Mouse (Mus musculus): ENCODE data around the gene Mrps35. TPM values are rescaled to one million over a fixed set of nuclear protein-coding genes. Genes with fewer than 3 reads are reported as not detected.

Gene Mrps35
- total RNA-seq (2021), result 100 to 1,000 TPM; 170 to 189 TPM
- long read RNA-seq, experiment 1, full-length matches to known transcripts, result 109 of 132 reads
- long read RNA-seq, experiment 1, partial matches to known transcripts, result 17 of 132 reads
- long read RNA-seq, experiment 1, other reads (novel, unspliced or antisense), result 6 of 132 reads
- long read RNA-seq, experiment 2, full-length matches to known transcripts, result 81 of 103 reads
- long read RNA-seq, experiment 2, partial matches to known transcripts, result 11 of 103 reads
- long read RNA-seq, experiment 2, other reads (novel, unspliced or antisense), result 11 of 103 reads

DNA sequence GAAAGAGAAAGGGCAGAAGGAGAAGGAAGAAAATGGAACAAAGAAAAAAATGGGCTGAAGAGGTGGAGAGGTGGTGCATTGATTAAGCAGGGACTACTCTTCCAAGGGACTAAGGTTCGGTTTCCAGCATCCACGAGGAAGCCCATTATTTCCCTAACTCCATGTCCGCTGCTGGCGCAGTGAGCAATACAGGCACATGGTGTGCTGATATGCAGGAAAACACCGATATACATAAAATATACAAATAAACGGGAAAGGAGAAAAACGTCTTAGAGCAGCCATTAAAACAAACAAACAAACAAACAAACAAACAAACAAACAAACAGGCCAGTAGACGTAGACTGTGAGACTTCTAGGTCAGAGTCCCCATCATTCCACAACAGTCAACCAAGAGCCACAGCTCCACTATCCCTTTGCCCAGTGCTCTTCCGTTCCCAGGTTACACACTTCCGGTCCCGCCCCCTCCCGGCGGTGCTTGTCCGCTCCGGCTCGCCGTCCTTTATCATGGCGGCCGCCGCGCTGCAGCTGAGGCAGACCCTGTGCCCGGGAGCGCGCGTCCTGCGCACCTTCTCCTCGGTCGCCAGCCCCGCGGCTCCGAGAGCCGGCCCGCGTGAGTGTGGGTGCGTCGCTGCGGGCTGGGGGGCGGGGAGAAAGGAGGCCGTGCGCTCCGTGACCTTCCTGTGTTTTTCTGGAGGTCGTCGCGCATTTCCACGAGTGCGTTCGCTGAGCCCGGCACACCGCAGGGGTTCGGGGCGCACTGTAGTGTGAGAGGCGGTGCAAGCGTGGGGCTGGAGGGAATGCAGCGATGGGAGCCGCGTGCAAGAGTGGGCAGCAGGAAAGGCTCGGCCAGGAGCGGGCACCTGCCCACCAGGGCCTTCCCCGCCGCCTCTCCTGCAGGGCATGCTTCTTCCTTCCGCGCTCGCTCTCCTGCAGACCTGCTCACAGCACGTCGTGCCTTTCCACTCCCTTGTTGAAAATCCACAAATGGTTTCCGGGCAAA, at the start of gene Mrps35:
TSS of gene Mrps35 (plus strand) at position 474 of the 1,000 bp plus-strand sequence.
- DNase-seq, result peak; percentile 92 to 95

DNA sequence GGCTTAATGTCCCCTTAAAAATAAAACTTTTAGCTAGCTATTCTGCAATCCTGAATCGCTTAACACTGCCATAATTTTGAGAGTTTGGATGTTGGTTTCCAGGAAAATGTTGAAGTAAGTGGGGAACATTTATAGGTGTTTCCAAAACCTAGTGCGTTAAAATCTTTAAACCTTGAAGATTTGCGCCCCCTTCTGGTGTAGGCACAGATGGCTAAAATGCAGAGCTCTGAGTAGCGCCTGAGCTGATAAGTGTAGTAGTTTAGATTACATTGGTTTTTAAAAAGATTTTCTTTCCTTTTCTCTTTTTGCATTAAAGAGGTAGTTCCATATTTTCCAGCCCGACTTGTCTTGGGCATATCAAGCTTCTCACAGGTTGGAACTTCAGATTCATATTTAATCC, 48.3 kb upstream of the Mrps35 start:
- DNase-seq, result peak; percentile 55 to 86

DNA sequence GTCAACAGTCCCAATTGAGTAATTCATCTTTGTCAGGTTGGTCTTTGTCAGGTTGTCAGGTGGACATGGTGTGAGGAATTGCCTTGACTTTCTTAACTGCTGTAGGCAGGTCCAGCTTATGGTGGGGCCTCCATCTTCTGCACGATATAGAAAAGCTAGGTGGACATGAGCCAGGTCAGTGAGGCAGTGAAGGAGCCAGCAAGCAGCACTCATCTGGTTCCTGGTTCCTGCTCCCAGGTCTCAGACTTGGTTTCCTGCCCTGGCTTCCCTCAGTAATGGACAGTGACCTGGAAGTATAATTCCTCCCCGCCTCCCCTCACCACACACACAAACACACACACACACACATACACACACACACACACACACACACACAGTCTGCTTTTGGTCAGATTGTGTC, 47.2 kb upstream of the Mrps35 start:
- no peak for DNase-seq

DNA sequence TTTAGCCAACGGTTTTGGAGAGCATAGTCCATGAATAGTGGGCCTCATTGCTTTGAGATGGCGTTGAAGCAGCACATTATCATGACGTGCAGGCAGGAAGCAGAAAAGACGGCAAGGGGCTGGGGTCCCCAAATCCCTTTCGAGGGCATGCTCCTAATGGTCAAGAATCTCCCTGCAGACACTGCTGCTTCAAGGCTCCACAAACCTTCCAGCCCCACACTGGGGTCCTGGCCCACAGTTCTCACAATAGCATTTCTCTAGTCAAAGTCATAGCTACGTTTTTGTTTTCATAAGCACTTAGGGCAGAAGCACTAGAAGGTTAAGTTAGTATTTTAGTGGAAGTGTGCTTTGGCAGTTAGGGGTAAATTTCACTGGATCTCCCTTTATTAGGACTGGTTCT, 46.7 kb upstream of the Mrps35 start:
- no peak for DNase-seq

DNA sequence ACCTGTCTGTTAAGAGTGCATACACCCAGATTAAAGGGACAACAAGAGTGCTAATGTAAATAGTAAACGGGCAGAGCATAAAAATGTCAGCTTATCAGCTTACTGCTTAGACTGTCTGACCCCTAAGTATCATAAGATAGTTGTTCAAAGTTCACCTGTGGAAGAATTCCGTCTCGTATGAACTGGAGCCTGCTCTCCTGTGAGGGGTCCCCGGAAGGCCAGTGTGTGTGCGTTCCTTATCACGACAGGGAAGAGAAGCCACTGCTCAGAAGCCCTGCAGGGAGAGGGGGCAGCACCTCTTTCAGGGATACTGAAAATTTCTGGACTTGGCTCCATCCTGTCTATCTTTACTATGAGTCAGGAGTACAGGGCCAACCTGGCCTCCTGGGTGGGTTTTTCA, 45.6 kb upstream of the Mrps35 start:
- DNase-seq, result no peak

DNA sequence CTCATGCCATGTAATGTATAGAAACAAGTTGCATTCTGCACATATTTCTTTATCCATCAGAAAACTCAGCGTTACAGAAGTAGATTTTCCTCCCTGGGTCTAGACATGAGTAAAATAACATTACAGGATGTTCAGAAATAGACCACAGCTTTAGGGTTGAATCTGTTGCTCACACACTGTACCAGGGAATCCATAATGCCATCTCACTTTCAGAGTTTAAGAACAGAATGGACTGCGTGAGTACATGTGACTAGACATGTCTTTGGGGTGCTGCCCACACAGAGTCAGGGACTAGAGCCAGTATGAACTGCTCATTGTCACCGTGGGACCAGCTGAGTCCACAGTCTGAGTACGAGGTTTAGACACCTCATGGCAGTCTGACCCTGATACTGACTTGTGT, 43.9 kb upstream of the Mrps35 start:
- DNase-seq, result no peak

DNA sequence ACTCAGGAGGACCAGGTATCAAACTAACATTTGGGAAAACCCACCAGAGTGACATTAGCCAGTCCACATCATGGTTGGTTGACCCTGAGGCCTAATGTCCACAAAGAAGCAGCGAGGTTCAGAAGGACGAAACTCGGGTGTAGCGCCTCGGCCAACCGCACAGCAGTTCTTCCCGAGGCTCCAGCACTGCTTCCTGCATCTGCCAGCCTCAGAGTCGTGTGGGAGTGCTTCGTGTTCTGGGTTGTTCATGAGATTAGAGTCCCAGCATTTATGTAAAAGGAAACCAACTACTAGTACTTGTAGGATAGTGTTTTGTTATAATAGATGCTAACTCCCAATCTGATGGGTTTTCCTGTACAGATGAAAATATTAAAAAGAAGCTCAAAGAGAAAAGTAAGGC, 43.3 kb upstream of the Mrps35 start:
- DNase-seq, result no peak

DNA sequence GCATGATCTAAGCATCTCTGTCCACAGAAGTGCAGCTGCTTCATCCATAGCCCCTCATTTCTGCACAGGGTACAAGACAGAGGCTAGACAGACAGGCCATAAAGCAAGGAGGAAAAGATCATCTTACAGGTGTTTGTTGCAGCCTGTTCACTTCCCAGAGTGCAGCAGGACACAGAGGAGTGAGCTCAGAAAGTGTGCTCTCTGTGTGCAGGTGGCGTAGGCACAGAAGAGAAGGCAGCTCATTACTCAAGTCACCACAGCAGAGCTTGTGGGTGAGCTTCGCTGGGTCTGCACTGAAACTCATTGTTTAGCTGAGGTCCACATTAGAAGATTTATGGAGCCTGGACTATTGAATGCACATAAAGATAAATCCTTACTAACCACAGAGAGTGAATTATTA, 42.8 kb upstream of the Mrps35 start:
- no peak for DNase-seq

DNA sequence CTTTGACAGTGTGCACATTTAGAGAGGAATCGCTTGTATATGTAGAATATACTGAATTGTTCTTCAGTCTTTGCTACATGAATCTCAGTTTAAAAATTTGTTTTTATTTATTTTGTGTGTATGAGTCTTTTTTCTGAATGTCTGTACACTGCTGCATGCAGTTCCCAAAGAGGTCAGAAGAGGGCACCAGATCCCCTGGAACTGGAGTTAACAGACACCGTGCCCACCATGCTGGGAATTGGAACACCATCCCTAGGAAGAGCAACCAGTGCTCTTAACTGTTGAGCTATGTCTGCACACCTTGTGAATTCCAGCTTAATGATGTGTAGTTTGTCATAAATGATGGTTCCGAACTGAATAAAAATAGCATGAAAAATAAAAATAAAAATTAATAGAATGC, 34.4 kb upstream of the Mrps35 start:
- DNase-seq, result peak in 1 of 2 experiments; percentile 75

DNA sequence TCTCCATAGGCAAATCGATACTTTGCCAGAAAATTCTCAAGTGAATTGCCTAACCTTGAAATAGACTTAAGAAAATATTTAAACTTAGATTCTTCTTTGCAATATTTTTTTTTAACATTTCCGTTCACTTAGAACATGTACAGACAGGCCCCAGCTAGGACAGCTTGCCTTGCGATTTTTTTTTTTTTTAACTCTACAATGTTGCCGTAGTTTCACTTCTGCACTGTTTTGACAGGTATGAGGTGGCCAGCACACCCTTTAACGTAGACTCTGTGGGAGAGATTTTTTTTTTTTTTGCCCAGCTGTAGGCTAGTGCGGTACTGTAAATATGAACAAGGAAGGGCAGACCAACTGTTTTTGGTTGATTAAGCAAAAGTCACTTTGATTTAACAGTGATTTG, 32.2 kb upstream of the Mrps35 start:
- DNase-seq, result no peak

DNA sequence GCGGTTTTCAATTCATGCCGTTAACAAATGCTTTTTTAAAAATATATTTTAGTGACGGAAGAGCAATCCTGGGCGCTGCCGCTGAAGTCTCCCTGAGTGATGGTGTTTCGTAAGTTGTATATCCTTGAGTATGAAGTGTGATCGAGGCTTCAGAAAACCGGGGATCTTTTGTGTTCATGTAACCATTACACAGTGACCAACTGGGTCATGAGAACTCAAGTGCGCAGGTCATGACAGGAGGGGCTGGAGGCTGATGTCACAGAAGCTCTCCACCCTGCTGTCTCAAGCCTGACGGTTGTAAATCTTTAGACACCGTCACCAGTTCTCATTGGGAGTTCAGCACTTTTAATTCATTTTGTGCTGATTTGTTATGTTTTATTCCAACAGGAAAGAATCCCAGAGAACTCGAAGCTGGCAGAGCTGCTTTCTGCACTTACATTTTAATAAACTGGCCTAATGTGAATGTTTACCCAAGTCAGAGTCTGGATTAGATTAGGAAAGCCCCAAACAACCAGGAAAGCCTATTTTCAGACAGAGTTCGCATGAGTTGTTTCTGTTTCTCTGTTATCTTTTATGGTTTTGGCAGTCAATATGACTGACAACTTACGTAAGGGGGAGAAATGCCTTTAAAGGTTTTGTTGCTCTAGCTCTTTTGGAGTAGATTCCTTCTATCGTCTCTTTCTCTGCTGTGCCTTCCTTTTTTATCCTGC, 31.6 kb upstream of the Mrps35 start:
- no peak for DNase-seq

DNA sequence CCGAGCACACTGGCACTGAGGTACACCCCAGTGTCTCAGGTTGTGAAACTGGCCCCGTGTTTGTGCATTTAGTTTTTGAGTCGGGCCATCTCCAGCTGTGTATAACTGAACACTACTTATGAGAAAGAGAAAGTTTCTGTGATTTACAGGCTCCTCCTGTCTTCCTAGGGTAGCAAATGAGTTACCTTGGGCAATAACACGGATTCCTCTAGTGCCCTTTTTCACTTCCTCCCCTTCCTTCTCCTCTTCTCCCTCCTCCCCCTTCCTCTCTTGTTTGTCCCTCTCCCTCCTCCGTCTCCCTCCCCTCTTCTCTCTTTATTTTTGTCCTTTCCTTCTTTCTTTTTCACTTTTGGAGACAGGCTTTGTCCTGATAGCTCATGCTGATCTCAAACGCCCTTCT, 31.0 kb upstream of the Mrps35 start:
- DNase-seq, result peak in 1 of 2 experiments; percentile 30

DNA sequence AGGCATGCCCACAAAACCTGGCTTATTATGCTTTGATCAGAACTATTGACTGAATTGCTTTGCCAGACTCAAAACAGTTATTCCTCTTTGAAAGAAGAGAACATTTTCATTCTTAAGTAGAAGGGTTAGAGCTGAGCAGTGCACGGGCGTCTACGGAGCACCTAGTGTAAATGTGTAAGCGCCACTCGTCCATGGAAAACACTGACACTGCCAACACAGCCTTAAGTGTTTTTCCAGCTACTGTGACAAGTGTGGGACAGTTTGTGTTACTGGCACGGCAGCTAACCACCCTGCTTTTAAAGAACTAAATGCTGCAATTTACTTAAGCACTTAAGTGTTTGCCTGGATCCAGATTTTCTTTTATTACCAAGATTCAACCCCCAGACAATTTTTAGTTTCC, 30.6 kb upstream of the Mrps35 start:
- peak in 1 of 2 experiments; percentile 34 for DNase-seq

DNA sequence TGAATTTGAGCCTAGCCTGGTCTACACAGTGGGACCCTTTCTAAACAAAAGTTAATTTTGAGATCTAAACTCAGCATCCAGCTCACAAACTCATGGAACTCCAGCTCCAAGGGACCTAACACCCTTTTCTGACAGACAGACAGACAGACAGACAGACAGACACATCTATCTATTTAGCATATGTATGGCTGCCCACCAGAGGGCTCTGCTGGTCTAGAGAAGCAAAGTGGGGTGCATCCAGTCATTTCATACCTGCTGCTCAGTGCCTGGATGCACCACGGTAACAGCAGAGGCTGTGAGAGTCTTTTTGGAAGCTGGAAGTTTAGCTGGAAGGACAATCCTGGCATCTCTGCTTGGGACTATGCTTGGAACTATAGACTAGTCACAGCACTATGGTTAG, 29.0 kb upstream of the Mrps35 start:
- no peak for DNase-seq

DNA sequence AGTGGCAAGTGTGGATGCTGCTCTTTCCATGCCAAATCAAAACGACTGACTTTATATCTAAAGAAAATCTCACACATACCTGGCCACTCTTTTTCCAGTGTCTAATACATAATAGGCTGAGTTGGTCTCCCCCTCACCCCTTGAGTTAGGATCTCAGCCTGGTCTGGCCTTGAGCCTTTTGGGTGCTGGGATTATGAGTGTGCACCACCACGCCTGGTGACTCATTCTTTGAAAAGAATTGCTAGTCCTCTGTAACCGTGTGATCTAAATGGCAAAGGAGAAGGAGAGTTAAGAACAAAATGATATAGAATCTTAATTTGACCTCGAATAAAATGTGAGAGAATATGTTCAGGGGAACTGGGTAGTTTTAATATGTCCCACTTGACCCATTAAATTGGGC, 24.7 kb upstream of the Mrps35 start:
- no peak for DNase-seq

DNA sequence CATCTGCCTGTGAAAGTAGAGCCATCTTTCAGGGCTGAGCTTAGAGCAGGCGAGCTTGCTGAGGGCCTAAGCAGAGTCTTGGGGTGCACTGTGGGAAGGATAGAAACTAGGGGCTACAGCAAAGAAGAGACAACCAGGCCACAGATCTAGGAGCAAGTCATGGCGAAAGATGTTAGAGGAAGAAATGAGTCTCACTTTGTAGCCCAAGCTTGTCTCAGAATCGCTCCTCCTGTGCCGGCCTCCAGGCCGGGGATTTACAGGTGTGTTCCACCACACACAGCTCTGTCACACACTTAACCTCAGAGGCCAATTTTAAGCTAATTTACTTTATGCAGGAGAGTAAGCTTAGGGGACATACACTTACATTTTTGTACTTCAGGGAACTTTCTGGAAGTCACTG, 24.2 kb upstream of the Mrps35 start:
- DNase-seq, result no peak

DNA sequence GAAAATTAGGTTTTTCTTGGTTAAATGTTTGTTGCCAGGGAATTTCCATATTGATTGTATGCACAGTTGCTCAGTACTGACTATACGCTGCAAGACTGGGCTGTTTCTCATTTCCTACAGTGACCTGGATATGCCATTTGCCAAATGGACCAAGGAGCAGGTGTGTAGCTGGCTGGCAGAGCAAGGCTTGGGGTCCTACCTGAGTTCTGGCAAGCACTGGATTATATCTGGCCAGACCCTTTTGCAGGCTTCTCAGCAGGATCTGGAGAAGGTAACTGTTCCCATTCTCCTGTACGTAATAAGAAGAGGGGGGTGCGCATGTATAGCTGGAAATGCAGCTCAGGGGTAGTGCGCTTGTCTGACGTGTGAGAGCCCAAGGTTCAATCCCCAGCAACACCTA, 21.4 kb upstream of the Mrps35 start:
- DNase-seq, result no peak

DNA sequence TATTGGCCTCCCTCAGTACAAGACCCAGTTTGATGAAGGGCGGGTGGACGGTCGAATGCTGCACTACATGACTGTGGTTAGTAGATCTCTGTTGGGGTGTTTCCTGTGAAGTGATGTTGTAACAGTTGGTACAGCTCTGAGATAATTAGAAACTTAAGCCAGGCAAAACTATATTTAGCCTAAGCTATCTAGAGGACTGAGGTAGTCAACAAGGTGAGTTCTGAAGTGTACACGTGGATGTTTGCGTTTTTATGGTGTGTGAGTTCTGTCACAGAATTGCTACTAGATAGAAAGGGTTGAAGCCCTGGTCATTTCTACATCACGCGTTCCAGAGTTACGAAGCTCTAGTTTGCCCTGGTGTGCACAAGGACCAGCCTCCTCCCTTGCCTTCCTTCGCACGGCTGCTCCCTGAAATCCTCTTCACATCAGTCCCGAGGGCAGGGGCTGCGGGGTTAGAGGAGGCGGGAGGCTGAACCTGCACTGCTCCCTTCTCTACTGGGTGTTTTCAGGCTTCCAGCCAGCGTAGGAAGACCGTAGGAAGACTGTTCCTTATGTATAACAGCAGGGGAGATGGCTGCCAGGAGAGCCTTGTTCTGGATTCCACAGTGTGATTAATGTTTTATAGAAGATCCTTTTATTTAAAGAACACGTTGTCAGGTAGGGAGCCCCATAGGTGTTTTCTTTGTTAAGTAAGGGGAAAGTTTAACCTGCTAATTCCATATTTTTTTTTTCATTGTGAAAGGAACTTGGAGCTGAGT, 20.0 kb upstream of the Mrps35 start:
- DNase-seq, result peak; percentile 48 to 56

DNA sequence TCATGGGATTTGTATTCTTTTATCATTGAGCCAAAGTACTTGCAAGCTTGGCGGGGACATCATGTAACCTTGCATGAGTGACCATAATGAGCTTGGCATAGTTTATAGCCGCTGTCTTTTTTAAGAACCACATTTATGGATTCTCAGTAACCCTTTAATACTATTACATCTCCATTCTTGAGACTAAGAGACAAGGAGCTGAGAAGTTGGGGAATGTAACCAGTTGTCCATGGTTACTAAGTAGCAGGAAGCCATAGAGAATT, 19.5 kb upstream of the Mrps35 start:
- peak; percentile 36 to 68 for DNase-seq

DNA sequence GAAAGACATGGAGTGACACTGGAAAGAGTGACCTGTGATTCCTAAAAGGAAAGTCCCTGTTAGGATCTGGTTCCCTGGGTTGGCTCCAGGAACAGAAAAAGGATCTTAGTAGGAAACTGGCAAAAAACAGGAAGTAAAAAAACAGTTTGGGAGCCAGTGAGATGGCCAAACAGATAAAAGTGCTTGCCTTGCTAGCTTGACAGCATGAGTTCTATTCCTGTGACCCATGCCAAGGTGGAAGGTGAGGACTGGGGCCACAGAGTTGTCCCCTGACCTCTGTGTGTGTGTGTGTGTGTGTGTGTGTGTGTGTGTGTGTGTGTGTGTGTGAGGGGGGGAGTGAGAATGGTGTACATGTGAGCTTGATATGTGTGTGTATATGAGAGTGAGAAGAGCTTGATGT, 19.0 kb upstream of the Mrps35 start:
- DNase-seq, result no peak

DNA sequence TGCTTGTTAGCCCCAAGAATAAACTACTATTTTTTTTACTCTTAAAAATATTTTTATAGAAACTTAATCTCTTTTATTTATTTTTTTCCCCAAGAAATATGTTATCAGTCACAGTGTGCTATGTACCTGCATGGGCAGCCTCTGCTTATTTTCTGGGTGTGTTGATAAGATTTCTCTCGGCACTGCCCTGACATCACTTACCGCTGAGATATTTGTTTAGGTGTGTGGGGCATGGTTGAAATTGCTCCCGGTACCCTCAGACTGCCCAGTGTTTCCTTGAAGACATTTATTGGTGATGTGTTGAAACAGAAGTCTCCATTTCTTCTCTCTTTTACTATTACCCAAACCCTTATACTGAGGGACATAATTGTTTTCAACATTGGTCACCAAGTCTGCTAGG, 17.8 kb upstream of the Mrps35 start:
- DNase-seq, result no peak

DNA sequence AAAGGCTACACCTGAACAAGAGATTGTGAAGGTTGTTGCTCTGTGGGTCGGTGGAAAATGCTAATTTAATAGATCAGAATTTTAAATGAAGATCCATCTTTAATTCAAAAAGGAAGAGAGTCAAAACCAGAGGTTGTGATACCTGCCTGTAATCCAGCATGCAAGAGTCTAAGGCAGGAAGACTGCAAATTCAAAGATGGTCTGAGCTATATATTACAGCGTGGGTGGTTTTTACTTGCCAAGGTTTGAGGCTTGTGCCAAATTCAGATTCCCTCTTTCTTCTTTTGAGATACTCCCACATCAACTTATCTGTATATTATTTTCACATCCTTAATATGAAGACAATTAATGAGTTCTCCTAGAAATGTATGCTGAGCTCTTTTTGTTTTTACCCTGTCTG, 14.2 kb upstream of the Mrps35 start:
- DNase-seq, result no peak
